Mouse (Mus musculus) hindbrain, embryonic 11.5 days (tissue): ENCODE data around the gene Ttc12. TPM values are rescaled to one million over a fixed set of nuclear protein-coding genes. Genes with fewer than 3 reads are reported as not detected.

Experiments used
- ATAC-seq: fragments of 200-750 bp; cut with Nextera tagmentation; 2 replicates; pipeline ENCODE4 v1.8.0; 2017; ENCODE audit warnings: mild to moderate bottlenecking, moderate TSS enrichment, moderate library complexity; ENCODE audit not compliant: low FRiP score
- DNase-seq: peaks from one replicate; pipeline ENCODE4 v3.0.0-alpha.2; 2015; ENCODE audit warnings: low spot score
- H3K27ac ChIP-seq: fragments of 300-500 bp; sonication (generic); 2 replicates; pipeline ENCODE4 v1.5.1; 2014; ENCODE audit warnings: mild to moderate bottlenecking, low read depth, low read length
- H3K27me3 ChIP-seq: fragments of 300-500 bp; sonication (generic); 2 replicates; pipeline ENCODE4 v1.6.1; 2014; ENCODE audit warnings: mild to moderate bottlenecking, low read length, moderate library complexity, mixed read lengths; ENCODE audit not compliant: control insufficient read depth, insufficient read depth
- H3K36me3 ChIP-seq: fragments of 300-500 bp; sonication (generic); 2 replicates; pipeline ENCODE4 v1.6.1; 2014; ENCODE audit warnings: mild to moderate bottlenecking, low read length, moderate library complexity, mixed read lengths; ENCODE audit not compliant: control insufficient read depth, insufficient read depth
- H3K4me1 ChIP-seq: fragments of 300-500 bp; sonication (generic); replicated peaks from 2 replicates; pipeline ENCODE4 v1.6.1; 2014; ENCODE audit warnings: low read length, mixed read lengths; ENCODE audit not compliant: control insufficient read depth, insufficient read depth
- H3K4me2 ChIP-seq: fragments of 300-500 bp; sonication (generic); replicated peaks from 2 replicates; pipeline ENCODE4 v1.6.1; 2014; ENCODE audit warnings: mild to moderate bottlenecking, low read depth, low read length
- H3K4me3 ChIP-seq: fragments of 300-500 bp; sonication (generic); 2 replicates; pipeline ENCODE4 v1.5.1; 2014; ENCODE audit warnings: low read depth, low read length
- H3K9ac ChIP-seq: fragments of 300-500 bp; sonication (generic); 2 replicates; pipeline ENCODE4 v1.6.1; 2014; ENCODE audit warnings: low read depth, low read length
- H3K9me3 ChIP-seq: fragments of 300-500 bp; sonication (generic); 2 replicates; pipeline ENCODE4 v1.6.1; 2016; ENCODE audit warnings: low read length; ENCODE audit not compliant: control insufficient read depth
- WGBS: fragments of 180-500 bp; shearing (Covaris S2); extraction: QIAGEN DNeasy Blood & Tissue Kit; methylation state at CpG from one replicate; pipeline ENCODE4 v1.1.7; 2014; 5-methylcytosine and 5-hydroxymethylcytosine counted together
- polyA plus RNA-seq: library from polyadenylated mRNA; unstranded; fragments of >200 nt; fragmentation: Nextera tagmentation; extraction: Ambion mirVana; gene quantifications from 2 replicates; pipeline ENCODE4 v1.2.1, GENCODE M21; 2014

Ttc12 gene
- polyA plus RNA-seq, 1 experiment from 2014 or later = 2.9 TPM

DNA sequence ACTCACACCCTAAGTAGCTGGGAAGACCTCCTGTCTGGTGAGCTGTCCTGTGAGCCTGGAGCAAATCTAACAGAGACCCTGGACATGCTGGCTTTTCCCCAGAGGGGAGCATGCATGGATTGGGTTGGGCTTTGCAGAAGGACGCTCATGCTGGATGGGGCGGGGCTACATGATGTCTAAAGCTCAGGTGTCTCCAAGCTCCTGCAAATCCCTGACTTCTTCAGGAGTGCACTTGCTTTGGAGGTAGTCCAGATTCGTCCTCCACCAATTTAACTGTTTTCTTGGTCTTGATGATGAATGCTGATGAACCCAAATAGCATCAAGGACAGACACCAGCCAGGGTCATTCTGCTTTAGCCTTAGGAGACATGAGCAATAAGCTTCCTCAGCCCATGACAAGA lies 35.5 kb downstream of the Ttc12 start:
- H3K27ac ChIP-seq = no peak overlapping the region
- no peaks in the 10 kb centered on the region for H3K36me3 ChIP-seq
- no peak overlapping the region for H3K9ac ChIP-seq
- no peaks in the 10 kb centered on the region for H3K27me3 ChIP-seq
- WGBS = 83% methylated on average over 3 of the region's 3 CpGs
- ATAC-seq (no peak), DNase-seq (no peak)
- no peak overlapping the region for H3K4me3 ChIP-seq
- H3K9me3 ChIP-seq = no peaks in the 10 kb centered on the region
- H3K4me2 ChIP-seq = no peak overlapping the region
- H3K4me1 ChIP-seq = no peaks in the 10 kb centered on the region

DNA sequence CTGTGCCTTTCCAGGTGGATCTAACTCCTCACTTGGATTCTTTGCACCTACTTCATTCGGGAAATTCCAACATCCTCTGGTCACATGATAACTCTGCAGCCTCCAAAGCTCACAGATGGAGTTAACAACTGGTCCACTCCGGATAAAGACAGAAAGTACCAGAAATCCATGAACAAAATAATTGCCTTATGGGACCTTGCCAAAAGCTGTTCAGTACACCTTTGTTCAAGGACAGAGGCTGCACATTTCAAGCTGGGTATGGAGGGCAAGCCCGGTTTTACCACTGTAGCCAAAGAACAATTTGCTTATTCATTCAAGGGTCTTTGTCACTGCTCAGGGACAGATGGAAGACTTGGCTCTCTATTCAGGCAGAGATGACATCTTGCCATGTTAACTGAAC lies 43.4 kb downstream of the Ttc12 start:
- Histone ChIP-seq H3K36me3 (no peaks in the 10 kb centered on the region), H3K4me1 (no peaks in the 10 kb centered on the region), H3K4me2 (no peak overlapping the region), H3K27me3 (no peaks in the 10 kb centered on the region), H3K4me3 (no peak overlapping the region), H3K9me3 (no peaks in the 10 kb centered on the region), H3K9ac (no peak overlapping the region), H3K27ac (no peak overlapping the region)
- DNase-seq (no peak), ATAC-seq (no peak)
- WGBS = 82% methylated on average over 3 of the region's 3 CpGs

DNA sequence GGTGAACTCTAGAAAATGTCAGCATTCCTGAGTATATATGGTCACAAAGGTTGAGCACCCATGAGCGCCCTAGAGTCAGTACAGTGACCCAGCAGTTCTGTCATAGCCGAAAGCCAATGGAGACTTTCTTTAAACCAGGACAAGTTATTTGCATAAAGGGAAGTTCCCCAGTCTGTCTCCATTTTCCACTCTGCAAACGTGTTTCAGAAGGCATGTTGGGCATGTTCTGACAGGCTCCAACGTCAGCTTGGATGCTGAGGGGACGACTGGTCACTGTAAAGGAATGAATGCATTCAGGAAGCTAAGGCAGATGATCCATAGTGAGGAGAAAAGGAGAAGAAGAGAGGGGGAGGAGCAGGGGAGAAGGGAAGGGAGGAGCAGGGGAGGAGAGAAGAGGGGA lies 58.5 kb downstream of the Ttc12 start:
- Histone ChIP-seq H3K4me2 (no peak overlapping the region), H3K9me3 (no peaks in the 10 kb centered on the region), H3K36me3 (no peaks in the 10 kb centered on the region), H3K4me3 (no peak overlapping the region), H3K4me1 (no peaks in the 10 kb centered on the region), H3K27ac (no peak overlapping the region), H3K9ac (no peak overlapping the region), H3K27me3 (no peaks in the 10 kb centered on the region)
- 74% methylated on average over 5 of the region's 5 CpGs for WGBS
- DNase-seq (no peak), ATAC-seq (no peak)

DNA sequence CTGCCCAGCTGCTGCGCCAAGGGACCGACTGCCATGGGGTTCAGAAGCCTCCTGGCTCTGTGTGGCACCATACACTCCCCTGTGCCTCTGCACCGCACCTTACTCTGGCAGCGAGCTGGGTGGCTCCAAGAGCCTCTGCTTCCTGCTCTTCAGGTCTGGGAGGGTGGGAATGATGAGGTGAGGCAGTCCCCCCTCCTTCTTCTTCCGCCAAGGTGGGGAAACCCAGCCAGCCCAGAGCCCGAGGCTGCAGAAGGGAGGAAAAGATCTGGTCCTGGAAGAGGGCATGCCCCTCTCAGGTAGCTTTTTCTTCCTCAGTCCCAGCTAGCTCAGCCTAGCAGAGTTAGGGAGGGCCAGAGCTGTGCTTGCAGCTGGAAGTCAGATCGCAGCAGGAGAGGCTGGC lies 59.1 kb downstream of the Ttc12 start, which contains the start of gene Ankk1:
Ankk1 (minus strand) TSS at position 101 of the 400 bp plus-strand sequence.
- H3K27ac ChIP-seq = no peak within 1 kb of the TSS
- no peaks in the 10 kb centered on the region for H3K4me1 ChIP-seq
- no peaks in the 10 kb centered on the region for H3K36me3 ChIP-seq
- DNase-seq = no peak
- no peak within 1 kb of the TSS for H3K4me3 ChIP-seq
- WGBS = 87% methylated on average over 5 of the region's 7 CpGs
- H3K9me3 ChIP-seq = no peaks in the 10 kb centered on the region
- ATAC-seq = no peak
- no peak within 1 kb of the TSS for H3K4me2 ChIP-seq
- H3K27me3 ChIP-seq = no peaks in the 10 kb centered on the region
- no peak within 1 kb of the TSS for H3K9ac ChIP-seq

DNA sequence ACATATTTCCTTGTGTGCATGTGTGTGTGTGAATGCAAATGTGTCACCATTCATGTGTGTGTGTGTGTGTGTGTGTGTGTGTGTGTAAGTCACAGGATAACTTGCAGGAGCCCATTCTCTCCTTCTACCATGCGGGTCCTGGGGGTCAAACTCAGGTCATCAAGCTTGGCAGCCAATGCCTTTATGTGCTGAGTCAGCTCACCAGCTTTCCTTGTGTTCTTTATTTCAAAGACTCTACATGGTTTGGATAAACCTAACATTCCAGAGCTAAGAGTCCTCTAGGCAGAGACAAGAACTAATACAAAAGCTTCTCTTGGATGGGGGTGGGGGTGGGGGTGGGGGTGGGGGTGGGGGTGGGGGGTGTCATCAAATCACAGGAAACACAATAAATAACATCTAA lies 60.4 kb downstream of the Ttc12 start:
- DNase-seq (no peak), ATAC-seq (no peak)
- Histone ChIP-seq H3K4me3 (no peak overlapping the region), H3K4me2 (no peak overlapping the region), H3K36me3 (no peaks in the 10 kb centered on the region), H3K9me3 (no peaks in the 10 kb centered on the region), H3K27me3 (no peaks in the 10 kb centered on the region), H3K4me1 (no peaks in the 10 kb centered on the region), H3K9ac (no peak overlapping the region), H3K27ac (no peak overlapping the region)
- WGBS = 63% methylated on average over 1 of the region's 1 CpGs

DNA sequence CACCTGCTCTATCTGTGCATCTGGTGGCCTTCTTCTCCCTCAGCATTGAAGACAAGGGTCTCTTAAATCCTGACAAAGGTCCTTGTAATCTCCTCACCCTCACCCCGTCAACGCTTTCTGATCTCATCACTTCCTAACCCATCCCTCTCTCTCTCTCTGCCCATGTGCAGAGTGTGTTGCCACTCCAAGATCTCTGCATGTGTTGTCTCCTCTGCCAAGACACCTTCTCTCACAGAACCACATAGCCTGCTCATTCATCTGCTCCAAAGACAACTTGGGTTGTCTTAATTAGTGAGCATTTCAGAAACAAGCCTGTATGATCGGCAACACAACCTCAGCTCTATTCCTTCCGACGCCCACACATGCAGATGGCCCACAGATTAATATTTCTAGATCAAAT lies 62.2 kb downstream of the Ttc12 start:
- Histone ChIP-seq H3K4me1 (no peaks in the 10 kb centered on the region), H3K9me3 (no peaks in the 10 kb centered on the region)
- ATAC-seq = no peak

DNA sequence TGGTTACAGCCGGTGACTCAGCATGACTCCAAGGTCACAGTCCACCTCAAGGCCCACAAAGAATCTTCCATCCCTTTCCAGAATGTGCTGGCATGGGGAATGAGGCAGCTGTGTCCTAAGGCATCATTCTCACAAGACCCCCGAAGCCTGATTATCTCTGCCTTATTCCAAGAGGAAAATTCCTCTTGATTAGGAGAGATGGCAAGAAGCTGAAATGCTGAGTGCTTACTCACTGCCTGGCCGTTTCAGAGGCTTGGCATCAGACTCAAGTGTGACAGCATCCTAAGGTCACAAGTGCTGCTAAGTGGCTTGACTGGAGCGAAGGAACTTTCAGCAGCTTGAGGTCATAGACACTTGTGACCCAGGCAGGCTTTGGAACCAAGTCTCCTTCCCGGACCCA lies 75.4 kb downstream of the Ttc12 start:
- Histone ChIP-seq H3K36me3 (no peaks in the 10 kb centered on the region), H3K4me2 (no peak overlapping the region), H3K9ac (no peak overlapping the region), H3K9me3 (no peaks in the 10 kb centered on the region), H3K4me3 (no peak overlapping the region), H3K27me3 (no peaks in the 10 kb centered on the region), H3K27ac (no peak overlapping the region), H3K4me1 (no peaks in the 10 kb centered on the region)
- no peak for DNase-seq
- 79% methylated on average over 5 of the region's 5 CpGs for WGBS
- no peak for ATAC-seq

More for the DNA sequence above, 62.2 kb downstream of the Ttc12 start:
- Histone ChIP-seq H3K4me2 (no peak overlapping the region), H3K9ac (no peak overlapping the region), H3K36me3 (no peaks in the 10 kb centered on the region), H3K27me3 (no peaks in the 10 kb centered on the region), H3K27ac (no peak overlapping the region), H3K4me3 (no peak overlapping the region)
- no peak for DNase-seq
- WGBS = 97% methylated on average over 5 of the region's 5 CpGs

DNA sequence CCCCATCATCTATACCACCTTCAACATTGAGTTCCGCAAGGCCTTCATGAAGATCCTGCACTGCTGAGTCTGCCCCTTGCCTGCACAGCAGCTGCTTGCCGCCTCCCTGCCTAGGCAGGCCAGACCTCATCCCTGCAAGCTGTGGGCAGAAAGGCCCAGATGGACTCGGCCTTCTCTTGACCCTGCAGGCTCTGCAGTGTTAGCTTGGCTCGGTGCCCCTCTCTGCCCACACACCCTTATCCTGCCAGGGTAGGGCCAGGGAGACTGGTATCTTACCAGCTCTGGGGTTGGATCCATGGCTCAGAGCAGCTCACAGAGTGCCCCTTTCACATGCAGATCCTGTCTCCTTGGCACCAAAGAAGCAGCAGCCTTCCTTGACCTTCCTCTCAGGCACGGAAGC lies 79.0 kb downstream of the Ttc12 start:
- 88% methylated on average over 5 of the region's 5 CpGs for WGBS
- Histone ChIP-seq H3K27ac (no peak overlapping the region), H3K4me3 (no peak overlapping the region), H3K4me1 (no peaks in the 10 kb centered on the region), H3K36me3 (no peaks in the 10 kb centered on the region), H3K9ac (no peak overlapping the region), H3K9me3 (no peaks in the 10 kb centered on the region), H3K4me2 (no peak overlapping the region), H3K27me3 (no peaks in the 10 kb centered on the region)
- ATAC-seq = no peak
- DNase-seq = no peak

DNA sequence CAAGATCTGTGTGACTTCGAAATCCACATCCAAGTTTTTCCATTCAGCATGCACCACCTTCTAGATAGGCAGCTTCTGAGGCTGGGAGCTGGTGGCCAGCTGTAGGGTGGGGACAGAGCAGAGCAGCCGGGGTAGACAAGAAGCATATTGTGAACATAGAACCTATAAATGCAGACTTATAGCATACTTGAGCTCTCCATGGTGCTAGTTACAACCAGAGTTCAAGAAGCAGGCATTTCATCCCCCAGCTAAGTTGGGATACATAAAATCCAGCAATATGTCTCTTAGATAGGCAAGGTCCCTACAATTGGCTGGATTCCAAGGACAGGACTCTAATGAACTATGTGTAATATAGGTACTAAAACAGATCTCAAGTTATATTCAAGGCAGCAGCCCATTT lies 82.3 kb downstream of the Ttc12 start:
- DNase-seq (no peak), ATAC-seq (no peak)
- H3K4me2 ChIP-seq = no peak overlapping the region
- H3K27me3 ChIP-seq = no peaks in the 10 kb centered on the region
- no peaks in the 10 kb centered on the region for H3K4me1 ChIP-seq
- no peak overlapping the region for H3K4me3 ChIP-seq
- no peaks in the 10 kb centered on the region for H3K9me3 ChIP-seq
- H3K36me3 ChIP-seq = no peaks in the 10 kb centered on the region
- H3K27ac ChIP-seq = no peak overlapping the region
- no peak overlapping the region for H3K9ac ChIP-seq
- WGBS = 84% methylated on average over 2 of the region's 2 CpGs
